Mouse (Mus musculus): ENCODE data around the gene Slc35c2. TPM values are rescaled to one million over a fixed set of nuclear protein-coding genes. Genes with fewer than 3 reads are reported as not detected.

The Slc35c2 gene
- total RNA-seq, 2 experiments from 2014 or later, result 17.2 to 18.3 TPM

DNA sequence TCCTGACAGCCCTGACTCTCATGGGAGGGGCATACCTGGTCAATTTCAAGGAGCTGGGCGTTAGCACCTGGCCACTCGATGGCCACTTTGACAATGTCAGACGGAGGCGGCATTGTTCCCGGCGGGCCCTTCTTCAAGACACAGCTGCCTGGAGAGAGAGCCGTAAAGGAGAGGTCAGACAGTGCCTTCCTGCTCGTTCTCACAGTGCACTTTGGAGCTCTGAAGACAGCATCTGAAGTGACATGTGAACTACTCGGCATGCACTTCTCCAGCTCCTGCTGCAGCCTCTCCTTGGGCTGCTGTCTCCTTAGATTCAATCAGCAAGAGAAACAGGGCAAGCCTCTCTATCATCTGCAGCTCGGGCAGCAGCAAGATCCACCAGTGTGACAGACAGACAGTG, 28.5 kb upstream of the Slc35c2 start:
- intact Hi-C loops (cut with DNase I), result no loop called here
- no peak for DNase-seq

DNA sequence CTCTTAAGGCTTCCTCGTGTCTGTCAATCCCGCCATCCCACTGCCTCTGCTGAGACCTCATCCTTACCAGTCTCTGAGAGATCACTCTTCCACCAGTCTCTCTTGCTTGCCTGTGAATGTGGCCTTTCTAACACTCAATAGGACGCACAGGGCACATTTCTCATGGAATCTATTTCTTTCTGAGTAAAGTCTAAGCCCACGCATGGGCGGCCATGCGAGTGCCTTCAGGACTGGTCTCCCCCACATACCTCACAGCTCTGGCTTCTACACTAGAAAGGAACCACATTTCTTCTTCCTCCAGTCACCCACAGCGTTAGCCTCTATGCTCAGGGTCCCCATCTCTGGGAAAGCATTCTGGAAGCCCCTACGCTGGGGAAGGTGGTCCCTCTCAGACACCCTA, 26.5 kb upstream of the Slc35c2 start:
- intact Hi-C loops (cut with DNase I), result no loop called here
- DNase-seq, result no peak

DNA sequence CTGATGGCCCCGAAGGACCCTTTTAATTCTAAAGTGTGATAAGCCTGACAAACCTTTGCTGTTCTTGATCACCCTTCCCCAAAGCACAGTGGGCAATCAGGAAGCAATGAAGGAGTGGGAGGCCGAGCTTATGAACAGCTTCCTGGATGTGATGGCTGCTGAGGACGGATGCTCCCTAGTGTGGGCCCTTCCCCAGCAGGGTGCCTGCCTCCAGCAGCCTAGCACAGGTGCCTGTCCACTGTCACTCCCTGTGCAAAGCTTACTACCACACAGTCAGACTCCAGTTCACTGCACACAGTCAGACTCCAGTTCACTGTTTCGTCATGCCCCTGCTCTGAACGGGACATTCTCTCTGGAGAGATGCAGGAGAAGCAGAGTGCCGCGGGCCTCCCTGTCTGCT, 24.7 kb upstream of the Slc35c2 start:
- intact Hi-C loops (cut with DNase I), result no loop called here
- DNase-seq, result no peak

DNA sequence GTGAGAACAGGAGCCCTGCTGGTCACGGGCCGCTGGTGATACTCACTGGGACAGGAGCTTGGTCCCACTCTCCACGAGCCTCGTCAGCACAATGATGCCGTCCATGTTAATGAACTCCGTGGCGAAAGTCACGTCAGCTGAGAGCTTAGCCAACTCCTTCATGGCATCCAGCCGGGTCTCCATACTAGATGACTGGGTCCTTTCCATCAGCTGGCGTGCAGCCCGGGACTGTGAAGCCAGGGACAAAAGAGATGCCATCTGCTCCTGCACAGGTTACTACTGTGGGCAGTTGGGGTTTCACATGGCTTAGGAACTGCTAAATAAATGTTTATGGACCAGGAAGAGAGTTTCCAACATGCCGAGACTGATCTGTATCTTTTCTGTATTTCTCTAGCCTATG, 23.9 kb upstream of the Slc35c2 start:
- intact Hi-C loops (cut with DNase I), result no loop called here
- no peak for DNase-seq

DNA sequence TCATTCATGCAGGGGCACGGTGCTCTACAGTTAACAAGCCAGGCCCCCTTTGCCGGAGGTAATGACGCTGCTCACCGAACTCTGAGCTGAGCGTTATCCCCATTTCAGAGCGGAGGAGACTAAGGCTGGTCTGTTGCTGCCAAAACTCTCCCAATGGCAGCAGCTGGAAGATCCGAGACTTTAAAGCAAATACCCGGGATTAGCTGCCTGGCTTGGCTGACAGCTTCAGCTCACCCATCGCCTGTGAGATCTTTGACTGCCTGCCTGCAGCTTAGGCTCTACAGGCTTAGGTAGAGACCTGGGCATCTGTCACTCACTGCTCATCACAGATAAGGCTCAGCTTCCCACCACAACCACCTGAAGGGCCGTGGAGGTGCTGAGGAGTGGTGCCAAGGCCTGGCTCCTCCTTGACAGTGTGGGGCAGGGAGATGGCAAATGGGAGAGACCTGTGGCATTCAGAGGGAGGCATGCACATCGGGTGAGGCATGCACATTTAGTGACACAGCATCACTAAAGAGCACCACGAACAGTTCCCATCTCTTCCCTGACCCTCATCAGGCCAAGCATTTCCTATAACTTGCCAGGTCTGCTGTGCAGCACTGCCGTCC, 23.3 kb upstream of the Slc35c2 start:
- intact Hi-C loops (cut with DNase I), result no loop called here
- no peak for DNase-seq

DNA sequence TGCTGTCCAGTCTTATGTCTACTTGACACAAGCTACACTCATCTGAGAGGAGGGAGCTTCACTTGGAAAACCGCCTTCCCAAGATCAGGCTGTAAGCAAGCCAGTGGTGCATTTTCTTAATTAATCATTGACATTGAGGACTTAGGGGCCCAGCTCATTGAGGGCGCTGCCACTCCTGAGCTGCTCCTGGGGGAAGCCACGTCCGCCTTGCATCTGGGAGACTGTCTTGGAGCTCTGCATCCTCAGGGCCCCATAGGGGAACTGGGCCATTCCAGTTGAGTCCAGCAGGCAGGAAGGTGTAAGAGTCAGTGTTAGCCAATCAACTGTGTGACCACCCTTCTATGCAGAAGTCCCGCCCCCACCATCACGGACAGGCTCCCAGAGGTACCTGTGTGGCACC, 20.1 kb upstream of the Slc35c2 start:
- intact Hi-C loops (cut with DNase I), result no loop called here
- DNase-seq, result no peak

DNA sequence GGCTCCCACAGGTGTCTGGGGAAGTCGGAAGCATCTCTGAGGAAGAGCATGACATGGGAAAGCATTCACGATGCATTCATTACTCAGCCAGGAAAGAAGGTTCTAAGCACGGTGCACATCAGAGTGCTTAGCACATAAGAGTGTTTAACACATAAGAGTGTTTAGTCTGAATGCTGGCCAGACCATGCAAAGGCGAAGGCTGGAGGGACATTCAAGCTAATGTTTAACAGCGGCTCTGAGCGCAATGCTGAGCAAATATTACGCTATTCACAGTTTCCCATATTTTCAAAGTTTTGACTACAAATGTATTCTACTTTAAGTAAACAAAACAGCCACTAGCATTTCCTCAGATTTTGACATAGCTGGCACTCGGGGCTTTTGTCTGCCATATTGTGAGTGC, 17.8 kb upstream of the Slc35c2 start:
- no peak for DNase-seq
- intact Hi-C loops (cut with DNase I), result no loop called here

DNA sequence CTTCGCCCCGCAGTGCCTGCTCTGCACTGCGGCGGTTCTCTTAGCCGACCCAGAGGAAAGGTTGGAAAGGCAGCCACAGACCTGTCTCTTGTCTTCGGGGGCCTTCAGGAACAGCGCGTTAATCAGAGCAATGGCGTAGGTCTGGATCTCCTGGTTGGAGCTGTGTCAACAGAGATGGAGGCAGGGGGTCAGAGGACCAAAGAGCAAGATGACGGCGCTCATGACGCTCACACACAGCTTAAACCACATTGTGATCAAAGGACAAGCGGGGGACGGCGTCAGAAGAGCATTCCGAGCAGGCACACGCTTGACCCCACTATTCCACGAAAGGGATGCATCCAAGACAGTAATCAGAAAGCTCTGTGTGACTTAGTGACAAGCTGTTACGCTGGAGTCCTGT, 17.1 kb upstream of the Slc35c2 start:
- DNase-seq, result no peak
- intact Hi-C loops (cut with DNase I), result no loop called here

DNA sequence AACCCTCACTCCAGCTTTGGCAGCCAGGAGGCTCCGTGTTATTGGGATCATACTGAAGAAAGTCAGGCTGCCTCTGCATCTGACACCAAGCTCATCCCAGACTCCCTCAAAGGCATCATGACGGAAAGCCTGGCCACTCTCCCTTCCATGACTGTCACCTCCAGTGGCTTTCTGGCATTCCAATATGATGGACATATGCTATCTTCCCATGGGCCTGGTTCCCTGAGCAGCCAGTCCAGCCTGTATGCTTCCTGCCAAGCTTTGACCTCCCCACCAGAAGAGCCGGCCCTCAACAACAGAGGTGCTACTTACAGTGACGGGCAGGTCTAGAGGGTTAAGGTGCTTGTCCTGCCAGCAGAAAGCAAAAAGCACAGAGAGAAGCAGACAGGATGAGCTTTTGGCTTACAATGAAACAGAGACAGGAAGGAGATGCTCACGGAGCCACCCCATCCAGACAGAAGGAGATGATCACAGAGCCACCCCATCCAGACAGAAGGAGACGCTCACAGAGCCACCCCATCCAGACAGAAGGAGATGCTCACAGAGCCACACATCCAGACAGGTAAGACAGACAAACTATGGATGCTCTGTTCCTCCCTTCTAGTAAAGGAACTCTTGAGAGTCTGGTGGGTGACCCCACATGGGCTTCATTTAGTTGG, 15.8 kb upstream of the Slc35c2 start:
- no peak for DNase-seq
- intact Hi-C loops (cut with DNase I), result no loop called here

DNA sequence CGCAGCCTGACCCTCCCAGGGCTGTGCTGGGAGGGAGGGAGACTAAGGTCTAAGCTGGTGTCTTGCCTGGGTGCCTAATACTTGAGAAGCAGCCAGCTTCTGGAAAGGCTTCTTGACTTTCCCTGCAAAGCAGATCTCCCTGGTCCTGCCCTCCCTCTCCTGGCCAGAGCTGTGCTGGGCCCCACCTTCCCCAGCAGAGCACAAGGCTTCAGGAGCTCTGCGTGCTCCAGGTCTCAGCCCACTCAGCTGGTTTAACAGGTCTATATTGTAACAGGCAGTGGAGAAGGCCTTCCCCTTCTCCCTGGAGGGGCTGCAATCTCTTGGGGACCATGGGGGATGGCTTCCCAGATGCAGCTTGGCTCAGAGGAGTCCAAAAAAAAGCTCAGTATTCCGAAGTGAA, 13.7 kb upstream of the Slc35c2 start:
- intact Hi-C loops (cut with DNase I), result no loop called here
- DNase-seq, result no peak

DNA sequence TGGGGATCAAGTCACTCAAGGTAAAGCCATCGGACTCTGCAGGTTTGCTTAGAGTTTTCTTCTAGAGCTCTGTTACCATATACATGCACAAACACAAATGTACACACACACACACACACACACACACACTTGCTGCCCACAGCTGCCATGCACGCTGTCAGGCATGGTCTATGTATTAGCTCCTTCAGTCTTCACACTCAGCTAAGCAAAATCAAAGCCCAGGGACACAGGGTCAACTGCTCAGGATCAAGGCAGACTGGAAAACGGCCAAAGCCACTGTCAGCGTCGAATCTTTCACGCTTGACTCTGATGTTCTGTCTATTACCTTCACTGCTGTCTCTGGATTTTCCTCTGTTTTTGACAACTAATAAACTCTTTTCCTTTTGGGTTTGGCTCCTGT, 13.2 kb upstream of the Slc35c2 start:
- intact Hi-C loops (cut with DNase I), result no loop called here
- no peak for DNase-seq

DNA sequence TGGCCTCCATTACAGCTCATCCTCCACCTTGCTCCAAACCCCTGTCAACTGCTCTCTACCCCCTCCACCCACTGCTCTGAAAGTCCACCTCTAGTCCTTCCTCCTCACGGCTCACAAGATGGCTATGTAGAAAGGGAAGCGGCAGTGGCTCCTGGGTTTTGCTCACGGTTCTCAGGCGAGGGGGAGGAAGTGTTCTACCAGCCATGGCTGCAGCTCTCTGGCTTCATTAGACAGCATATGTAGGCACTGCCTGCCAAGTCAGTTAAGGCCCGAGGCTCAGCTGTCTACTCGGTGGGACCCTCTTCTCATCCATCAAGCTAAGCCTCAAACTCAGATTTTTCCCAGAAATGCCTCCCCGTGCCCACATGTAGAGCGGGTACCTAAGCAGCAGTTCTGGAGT, 12.8 kb upstream of the Slc35c2 start:
- no peak for DNase-seq
- intact Hi-C loops (cut with DNase I), result no loop called here

DNA sequence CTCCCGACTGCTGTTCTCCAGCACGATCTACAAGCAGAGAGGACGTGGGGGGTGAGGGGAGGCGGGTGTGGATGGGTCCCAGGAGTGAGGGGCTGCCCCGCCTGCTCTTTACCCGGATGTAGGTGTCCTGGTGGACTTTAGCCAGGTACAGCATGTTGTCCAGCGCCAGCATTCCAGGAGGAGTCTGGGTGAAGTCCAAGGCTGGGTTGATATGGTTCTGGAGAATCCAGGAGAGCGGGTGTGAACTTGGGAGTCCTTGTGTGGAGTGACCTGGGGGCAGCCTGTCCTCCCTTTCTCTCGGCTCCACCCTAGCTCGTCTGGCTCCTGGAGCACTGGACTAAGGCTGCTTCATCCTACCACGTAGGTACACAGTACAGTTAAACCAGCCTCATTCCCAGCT, 9.8 kb upstream of the Slc35c2 start:
- intact Hi-C loops (cut with DNase I), result no loop called here

DNA sequence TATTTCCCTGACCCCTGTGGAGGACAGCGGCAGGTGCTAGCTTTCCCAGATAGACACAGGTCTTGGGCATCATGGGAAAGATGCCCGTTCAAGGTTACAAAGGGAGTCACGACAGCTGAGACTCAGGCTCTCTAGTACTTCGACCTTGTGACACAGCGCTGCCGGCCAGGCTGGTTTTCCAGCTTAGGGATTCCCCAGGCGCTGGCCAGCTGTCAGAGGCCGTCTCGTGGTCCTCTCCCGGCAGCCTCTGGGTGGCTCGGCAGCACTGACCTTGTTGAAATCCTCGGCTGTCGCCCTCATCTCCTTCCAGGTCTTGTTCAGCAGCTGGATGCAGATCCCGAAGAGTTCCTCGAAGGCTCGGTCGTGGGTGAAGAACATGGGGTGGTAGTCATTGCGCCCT, 8.9 kb upstream of the Slc35c2 start:
- intact Hi-C loops (cut with DNase I), result no loop called here
- no peak for DNase-seq

More for the DNA sequence above, 9.8 kb upstream of the Slc35c2 start:
- no peak for DNase-seq

DNA sequence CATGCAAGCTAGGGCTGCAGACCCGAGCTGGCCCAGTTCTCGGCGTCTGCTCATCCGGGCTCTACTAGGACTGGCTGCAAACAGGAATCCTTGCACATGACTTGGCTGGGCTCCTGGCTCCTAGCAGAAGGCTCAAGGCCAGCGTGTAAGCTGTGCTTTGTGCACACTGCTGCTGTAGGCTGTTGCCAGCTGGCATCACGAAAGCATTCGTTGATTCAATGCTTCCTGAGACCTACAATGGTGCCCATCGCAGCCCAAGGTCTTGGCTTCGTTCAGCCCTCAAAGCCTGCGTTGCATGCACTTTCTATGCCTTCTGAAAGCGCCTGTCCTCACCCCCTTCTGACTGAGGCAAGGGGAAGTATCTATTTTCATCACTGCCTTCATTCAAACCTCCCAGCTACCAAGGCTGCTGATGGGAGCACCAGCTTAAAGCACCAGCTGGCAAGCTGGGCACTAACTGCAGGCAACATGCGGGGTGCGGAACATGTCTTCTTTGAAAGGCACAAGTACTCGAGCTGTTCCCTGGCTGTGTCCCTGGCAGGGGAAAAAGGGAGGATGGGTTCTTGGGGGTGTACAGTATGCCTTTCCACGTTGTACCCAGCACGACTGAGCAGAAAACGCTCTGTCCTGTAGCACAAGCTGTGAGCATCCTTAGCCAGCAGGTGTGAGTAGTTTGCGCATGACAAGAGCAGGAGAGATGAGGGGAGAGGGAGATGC, 804 bp upstream of the Slc35c2 start:
- peak; percentile 77 for DNase-seq
- intact Hi-C loops (cut with DNase I), result loop anchor here (2.0 kb wide), 1 partner anchor 38 kb away; the partner anchor contains the start of gene Elmo2

DNA sequence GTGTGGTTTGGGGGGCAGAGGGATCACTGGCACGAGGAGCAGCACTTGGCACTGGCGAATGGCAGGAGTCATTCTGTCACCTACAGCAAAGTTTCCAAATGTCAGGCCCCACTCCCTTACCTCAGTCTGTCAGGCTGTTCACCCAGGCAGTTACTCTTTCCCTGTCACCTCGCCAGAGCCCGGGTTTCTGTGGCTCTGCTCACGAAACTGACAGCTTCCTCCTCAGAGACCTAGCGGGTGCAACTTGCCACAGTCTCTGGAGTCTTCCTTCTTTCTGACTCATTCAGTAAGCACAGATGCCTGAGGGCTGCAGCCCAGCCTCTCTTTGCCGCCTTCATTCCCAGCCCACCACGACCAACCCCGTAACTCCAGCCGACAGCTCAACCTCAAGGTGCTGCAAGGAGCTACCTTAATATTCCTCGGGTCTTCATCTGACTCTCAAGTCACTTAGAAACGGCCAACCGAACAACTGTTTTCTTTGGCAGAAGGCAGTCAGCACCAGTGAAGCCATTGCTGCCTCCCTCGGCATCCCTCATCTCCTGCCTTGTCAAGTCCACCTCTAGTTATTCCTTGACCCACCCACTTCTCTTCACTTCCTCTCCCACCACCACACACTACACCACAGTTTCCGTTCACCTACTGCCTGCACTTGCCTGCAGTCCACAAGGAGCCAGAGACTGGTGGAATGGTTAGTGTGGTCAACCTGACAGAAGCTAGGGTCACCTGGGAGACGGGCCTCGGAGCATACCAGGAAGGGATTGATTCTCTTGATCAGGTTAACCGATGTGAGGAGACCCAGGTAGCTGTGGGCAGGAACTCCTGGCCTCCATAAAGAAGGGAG, 1.1 kb downstream of the Slc35c2 start:
- DNase-seq, result no peak
- intact Hi-C loops (cut with DNase I), result no loop called here

DNA sequence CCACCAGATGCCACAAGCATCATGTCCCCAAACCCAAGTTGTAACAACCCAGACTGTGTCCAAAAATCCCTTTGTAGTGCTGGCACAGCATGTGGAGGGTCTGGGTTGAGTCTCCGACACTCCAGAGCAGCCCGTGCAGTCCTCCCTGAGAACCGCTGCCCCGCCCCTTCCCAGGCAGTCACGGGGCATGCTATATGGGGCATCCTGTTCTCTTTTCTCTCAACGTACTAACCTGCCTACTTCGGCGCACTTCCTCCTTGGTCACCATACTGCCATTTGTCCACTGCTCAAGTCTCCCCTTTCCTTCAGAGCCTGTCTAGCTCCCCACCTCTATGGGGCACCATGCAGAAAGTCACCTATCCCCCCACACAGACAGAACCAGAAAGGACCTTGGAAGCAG, 2.0 kb downstream of the Slc35c2 start:
- no peak for DNase-seq
- intact Hi-C loops (cut with DNase I), result no loop called here

DNA sequence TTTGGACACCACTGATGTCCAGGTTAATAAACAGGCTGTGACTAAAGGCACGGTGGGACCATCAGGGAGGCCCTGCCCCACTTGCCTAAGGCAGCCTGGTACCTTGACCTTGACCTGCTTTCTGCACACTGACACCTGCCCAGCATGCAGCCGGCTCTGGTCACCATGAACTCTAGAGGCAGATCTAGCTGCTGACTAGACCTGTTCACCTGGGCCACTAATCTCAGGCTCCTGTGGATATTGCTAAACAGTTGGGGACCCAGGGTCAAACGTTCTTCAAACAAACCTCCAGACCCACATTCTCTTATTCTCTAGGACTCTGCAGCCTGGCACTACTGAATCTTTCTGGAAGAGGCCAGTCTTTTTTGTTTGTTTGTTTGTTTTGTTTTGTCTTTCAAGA, 2.6 kb downstream of the Slc35c2 start:
- intact Hi-C loops (cut with DNase I), result no loop called here
- DNase-seq, result no peak

DNA sequence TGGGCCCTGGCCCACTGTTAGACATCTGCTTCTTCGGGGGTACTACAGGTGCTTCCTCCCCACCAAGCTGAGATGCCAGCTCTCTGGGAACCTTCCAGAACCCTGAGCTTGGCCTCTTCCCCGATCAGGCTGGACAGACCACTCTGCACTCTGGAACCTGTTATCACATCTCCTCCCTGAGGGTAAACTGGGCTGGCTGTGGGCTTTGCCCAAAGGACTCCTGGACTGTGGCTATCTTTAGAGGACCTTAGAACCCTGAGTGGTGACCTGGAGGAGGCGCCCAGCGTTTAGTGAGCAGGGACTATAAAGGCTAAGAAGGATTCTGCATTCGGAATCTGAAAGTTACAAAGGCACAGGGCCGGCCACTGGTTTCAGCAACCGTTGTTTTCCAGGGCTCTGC, 3.3 kb downstream of the Slc35c2 start:
- intact Hi-C loops (cut with DNase I), result no loop called here
- DNase-seq, result no peak

DNA sequence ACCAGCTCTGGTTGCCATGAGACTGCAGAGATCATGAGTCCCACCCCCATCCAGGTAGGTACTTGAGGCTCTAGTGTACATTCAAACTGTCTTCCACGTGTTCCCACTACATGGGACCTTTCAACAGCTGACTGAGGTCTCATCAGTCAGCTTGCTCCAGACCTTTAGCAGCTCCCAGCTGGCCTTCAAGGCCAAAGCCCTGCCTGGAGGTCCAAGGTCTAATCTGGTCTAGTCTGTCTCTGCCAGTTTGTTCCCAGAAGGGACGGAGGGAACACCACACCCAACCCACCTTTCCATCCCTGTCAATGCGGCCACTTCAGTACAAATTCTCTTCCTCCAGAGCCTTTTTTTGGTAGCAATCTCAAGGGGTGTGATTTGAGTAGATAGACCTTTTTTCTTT, 4.0 kb downstream of the Slc35c2 start:
- intact Hi-C loops (cut with DNase I), result no loop called here
- no peak for DNase-seq

DNA sequence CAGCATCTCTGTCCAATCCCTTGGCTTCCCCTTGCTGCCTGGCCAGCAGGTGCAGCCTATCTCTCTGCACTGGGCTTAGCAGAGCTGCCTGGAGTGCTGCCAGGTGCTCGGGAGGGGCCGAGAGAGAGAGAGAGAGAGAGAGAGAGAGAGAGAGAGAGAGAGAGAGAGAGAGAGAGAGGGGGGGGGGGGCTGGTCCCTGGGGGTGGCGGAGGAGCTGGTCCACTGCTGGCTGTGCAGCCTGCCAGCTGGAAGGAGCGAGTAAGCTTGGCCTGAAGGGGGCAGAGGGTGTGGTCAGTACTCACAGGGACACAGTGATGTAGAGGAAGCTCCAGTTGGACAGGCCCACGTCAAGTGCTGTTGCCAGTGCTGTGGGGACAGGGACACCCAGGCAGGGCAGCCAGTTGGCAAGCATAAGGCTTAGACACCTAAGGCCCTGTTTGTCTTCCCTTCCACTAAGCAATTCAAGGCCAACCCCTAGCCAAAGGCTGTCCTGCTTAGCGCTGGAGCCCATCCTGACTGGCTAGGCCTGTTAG, 5.8 kb downstream of the Slc35c2 start:
- peak; percentile 21 to 35 for DNase-seq
- intact Hi-C loops (cut with DNase I), result no loop called here
